Mouse (Mus musculus) spleen, postnatal 10 days (tissue): ENCODE results near the gene Rdh8.

Source experiments
- DNase-seq, 2 experiments: peaks; one replicate each; pipeline ENCODE4 v3.0.0; 2021 to 2022; ENCODE audit warnings: low spot score in 2 of 2

The Rdh8 gene

DNA sequence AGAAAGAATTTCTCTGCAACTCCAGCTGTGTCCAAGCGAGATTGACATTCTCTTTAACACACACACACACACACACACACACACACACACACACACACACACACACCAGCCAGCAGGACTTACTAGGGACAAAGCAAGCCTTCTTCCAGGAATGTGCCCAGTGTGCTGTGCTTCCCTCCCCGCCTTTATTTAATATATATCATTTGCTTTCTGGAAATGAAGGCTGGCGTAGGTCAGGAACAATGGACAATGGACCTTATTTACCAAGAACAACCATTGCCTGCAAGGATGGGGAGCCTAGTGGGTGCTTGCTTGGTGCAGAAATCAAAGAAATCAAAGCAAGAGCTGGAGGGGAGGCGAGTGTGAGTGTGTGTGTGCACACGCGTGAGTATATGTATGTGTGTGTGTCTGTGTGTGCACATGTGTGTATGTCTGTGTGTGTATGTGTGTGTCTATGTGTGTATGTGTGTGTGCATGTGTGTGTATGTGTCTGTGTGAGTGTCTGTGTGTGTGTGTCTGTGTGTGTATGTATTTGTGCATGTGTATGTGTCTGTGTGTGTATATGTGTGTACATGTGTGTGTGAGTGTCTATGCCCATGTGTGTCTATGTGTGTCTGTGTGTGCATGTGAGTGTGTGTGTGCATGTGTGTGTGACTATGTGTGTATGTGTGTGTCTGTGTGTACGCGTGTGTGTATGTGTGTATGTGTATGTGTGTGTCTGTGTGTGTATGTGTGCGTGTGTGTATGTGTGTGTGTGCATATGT, 19.1 kb downstream of the Rdh8 start:
- no peak for DNase-seq

- no peak for DNase-seq
Observed at GRCm38 (mm10) chr9:20838931-20839330, 20.6 kb downstream of the Rdh8 start.

GRCm38 (mm10) chr9:20842211-20842610, 23.9 kb downstream of the Rdh8 start:
- no peak for DNase-seq

DNA sequence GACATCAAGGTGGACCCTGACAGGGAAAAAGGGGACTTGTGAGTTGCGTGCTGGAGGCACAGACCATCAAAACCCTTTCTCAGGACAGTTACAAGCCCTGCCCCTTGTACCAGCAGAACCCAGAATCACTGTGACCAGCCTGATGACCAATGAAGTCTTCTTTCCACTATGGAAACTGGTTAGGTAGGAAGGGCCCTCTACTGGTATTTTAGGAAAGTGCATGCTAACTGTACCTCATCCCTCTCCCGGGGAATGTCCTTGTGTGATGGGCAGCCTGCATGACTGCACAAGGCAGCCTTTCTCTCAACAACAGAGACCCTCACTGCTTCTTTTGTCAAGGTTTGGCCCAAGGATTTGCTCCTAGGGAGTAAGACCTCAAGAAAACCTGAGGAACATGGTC, 24.4 kb downstream of the Rdh8 start:
- DNase-seq: no peak

- no peak for DNase-seq
Observed at GRCm38 (mm10) chr9:20850179-20850578, 31.9 kb downstream of the Rdh8 start.

- DNase-seq: peak in 1 of 2 experiments; percentile 75
Observed at GRCm38 (mm10) chr9:20857131-20857530, 38.8 kb downstream of the Rdh8 start.

- no peak for DNase-seq
Observed at GRCm38 (mm10) chr9:20859926-20860325, 41.6 kb downstream of the Rdh8 start.

DNA sequence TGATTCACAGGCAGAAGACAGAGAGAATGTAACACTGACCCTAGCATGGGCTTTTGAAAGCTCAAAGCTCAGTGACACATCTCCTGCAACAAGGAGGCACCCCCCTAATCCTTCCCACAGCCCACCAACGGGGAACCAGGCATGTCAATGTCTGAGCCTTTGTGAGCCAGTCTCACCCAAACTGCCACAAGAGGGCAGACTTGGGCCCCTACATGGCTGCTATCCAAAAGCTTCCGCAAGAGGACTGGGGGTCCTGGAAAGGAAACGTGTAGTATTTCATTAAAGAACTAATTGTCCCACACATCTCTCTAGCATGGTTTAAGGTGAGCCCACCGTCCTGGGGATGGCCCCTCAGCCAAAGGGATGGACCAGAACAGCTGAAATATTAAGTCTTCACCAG, 43.5 kb downstream of the Rdh8 start:
- DNase-seq: peak in 1 of 2 experiments; percentile 58

DNA sequence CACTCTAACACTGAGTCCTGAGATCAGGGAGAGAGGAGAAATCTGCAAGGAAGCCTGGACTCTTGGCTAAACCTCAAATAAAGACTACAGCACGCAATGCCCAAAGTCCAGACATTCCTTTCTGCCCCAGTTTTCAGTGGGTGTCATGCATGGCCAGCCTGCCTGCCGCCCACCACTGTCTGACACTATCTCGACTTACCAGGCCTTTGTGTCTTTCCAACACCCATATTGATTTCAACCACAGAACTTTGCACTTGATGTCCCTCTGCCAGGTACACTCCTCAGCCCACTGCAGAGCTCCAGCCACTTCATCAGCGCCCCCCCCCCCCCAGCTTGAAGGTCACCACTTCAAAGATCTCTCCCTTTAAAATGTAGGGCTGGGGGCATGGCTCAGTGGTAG, 43.9 kb downstream of the Rdh8 start:
- DNase-seq: no peak

- DNase-seq: no peak
Observed at GRCm38 (mm10) chr9:20866879-20867278, 48.6 kb downstream of the Rdh8 start.

DNA sequence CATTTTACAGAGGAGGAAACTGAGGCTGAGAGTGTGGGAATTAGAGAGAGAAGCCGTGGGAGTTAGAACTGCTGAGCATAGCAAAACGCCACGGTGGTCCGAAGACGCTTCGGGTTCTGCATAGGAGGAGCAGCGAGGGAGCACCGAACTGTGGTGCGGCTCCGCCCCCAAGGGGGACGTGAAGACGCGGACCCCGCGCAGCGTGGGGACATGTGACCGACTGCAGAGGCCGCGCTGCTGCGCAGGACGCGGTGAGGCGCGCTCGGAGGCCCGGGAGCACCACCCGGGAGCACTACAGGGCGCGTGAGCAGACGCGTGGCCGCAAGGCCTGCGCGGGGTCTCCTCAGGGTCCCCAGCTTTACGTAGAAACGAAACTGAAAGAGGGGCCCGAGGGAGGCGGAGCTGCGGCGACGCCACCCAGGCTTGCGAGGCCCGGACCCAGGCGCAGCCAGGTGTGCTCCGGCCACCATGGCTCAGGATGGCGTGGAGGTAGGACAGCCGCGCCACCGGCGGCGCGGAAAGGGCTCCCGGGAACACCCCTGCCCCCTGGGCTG, 50.2 kb downstream of the Rdh8 start, which contains the start of gene A230050P20Rik:
TSS of gene A230050P20Rik (plus strand) at position 195 of the 554 bp plus-strand sequence.
- DNase-seq: peak in 1 of 2 experiments; percentile 60

- DNase-seq: no peak
Observed at GRCm38 (mm10) chr9:20869246-20869645, 50.9 kb downstream of the Rdh8 start.

DNA sequence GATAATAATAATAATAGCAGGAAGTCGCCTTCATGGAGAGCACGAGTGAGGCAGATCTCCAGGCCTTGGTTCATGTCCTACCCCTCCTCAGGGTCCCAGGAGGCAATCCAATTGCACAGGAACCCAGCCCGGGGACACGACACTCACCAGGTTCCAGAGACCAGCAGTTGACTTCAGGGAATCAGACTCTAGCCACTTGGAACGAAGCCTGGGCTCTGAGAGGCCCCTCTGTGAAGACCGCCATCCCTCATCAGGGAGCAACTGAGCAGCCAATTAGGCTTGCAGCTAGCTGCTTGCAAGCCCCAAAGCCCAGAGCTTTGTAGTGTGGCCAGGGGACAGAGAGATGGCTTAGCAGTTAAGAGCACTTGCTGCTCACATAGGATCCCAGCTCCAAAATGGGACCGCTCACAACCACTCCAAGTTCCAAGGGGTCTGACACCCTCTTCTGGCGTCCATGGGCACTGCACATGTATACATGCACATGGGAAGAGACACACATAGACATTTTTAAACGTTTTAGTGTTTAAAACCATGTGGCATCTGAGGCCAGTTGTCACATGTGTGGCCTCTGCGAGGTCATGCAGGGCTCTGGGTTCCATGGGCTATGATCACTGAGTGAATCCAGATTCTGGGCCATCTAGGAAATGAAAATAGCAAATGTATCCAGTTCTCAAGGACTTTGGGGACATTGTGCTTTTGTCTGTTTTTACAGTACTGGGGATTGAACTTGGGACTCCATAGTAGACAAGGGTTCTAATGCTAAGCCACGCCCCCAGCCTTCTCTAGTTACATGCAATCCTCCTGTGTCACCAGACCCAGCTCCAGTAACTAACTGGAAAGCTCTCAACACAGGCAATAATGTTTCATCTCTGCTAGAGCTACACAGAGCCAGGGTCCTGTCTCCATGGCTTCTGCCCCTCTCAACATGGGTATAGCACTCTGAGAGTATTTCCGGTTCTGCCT, 52.2 kb downstream of the Rdh8 start:
- no peak for DNase-seq

DNA sequence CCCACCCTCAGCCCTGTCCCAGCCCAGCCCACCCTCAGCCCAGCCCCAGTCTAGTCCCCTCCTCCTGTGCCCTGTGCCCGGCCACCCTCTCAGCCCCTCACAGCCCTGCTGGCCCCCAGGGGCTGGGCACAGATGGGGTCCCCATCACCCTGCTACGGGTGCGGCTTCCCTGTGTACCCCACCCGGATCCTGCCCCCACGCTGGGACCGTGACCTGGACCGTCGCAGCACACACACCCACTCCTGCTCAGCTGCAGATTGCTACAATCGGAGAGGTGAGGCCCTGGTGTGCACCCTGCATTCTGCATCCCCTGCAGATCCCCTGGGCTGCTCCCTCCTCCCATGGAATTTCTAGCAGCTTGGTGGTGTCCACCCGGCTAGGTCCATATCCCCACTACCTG, 54.7 kb downstream of the Rdh8 start:
- DNase-seq: no peak

GRCm38 (mm10) chr9:20873521-20873920, 55.2 kb downstream of the Rdh8 start:
- no peak for DNase-seq

DNA sequence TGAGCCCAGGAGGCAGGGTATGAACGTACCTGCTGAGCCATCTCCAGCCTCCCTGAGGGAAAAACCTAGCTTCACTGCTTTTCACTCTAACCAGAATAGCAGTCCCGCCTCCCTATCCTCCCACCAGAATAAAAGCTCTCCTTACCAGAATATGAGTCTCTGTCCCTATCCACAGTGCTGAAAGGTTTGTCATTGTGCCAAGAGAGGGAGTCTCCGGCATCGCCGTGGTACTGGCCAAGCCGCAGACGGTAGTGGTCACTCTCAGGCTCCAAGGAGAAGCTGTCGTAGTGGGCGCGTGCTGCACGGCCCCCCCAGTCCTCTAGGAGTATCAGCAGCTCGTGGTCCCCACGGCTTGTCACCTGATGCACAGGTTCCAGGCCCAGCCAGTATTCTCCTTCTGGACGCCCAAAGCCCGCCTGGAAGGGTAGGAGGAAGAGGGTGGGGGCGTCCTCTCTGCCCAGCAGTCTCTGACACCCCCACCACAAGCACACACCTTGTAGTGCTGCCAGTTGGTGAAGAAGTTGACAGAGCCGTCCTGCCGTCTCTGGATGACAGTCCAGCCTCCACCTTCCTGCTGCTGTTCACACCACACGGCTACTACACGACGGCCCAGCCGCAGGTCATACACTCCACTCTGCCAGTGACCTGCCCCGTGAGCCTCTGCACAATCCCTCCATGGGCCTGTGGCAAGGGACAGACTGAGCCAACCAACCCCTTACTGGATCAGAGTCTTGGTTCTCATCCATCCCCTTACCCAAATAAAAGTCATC, 56.9 kb downstream of the Rdh8 start:
- no peak for DNase-seq
